Mouse (Mus musculus): ENCODE results near the gene Stk40. TPM values are rescaled to one million over a fixed set of nuclear protein-coding genes. Genes with fewer than 3 reads are reported as not detected.

Stk40 gene
- polyA plus RNA-seq (2012; ENCODE audit: insufficient read depth, insufficient read length, low replicate concordance, missing spikeins): not detected in 2 replicates

DNA sequence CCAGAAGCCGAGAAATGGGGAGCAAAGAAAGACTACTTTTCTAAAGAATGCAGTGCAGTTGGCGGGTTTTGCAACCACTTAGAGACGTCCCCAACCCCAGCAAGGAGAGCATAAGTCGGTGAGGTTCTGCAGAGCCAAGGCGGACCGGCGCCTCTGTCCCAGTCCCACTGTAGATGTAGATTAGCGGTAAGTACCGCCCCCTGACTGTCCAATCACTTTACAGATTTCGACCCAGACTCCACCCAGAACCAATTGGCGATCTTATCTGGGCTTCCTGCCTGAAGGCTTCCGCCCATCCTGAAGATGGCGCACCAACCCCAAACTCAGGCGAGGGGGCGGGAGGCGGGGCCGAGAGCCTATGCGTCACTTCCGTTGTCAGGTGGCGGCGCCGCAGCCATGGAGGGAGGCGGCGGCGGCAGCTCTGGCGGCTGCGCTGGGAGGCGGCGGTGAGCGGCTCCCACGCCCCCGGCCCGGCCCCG, at the start of gene Stk40:
Stk40 (plus strand) TSS at position 368 of the 479 bp plus-strand sequence.
- H3K4me1 ChIP-seq (ENCODE audit: control insufficient read depth, insufficient read depth, low read length): peaks cover 43% of the 10 kb centered on the region
- WGBS: 1% methylated on average over 33 of the region's 34 CpGs
- TF ChIP-seq CTCF (IDR thresholded peaks at IDR 0.05; ENCODE audit: insufficient read depth, low read depth, low read length): peak; percentile 36; the same call in 1 of the 2 replicates
- TF ChIP-seq POLR2A (IDR thresholded peaks at IDR 0.05; ENCODE audit: insufficient read depth, low read depth, low read length): peak; percentile 93
- peak within 1 kb of the TSS; percentile 70 for H3K4me3 ChIP-seq (ENCODE audit: insufficient read depth, low read depth, low read length)
- peak within 1 kb of the TSS; percentile 99 for H3K27ac ChIP-seq (ENCODE audit: insufficient read depth, low read depth, low read length)

DNA sequence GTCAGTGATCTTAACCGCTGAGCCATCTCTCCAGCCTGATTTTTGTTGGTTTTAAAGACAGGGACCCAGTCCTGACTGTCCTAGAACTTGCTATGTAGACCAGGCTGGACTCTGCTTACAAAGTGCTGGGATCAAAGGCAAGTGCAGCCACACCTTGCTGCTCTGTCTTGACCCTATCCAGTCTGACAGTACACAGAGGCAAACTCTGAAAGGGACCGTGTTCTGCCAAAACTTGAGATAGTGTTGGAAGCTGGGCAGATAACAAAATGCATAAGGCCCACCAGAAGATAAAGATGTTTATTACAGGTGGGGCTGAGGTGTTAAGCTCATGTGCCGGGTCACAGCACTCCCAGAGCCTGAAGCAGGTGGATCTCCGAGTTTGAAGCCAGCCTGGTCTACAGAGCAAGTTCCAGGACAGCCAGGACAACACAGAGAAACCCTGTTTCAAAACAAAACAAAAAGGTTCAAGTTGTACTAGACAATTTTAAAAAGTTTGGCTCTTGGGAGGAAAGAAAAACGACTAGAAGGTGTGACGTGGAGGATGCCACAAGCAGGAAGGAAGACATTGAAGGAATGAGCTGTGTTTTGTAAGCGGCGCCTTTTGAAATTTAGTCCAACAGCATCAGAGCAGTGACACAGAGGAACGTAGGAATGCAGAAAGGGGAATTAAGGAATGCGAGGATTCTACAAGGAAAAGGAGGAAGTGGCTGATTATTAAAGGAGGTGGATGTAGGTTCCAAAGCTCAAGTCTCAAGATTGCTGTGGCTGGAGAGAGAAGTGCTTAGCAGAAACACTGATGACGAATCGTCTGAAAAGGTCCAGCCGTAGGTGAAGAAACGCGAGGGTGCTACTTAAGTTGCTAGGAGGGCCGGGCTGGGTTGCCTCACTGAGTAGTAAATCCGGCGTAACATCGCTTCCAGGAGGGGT, 46.3 kb upstream of the Stk40 start:
- H3K27ac ChIP-seq (ENCODE audit: insufficient read depth, low read depth, low read length): no peak overlapping the region
- TF ChIP-seq POLR2A (IDR thresholded peaks at IDR 0.05; ENCODE audit: insufficient read depth, low read depth, low read length) (no peak), CTCF (IDR thresholded peaks at IDR 0.05; ENCODE audit: insufficient read depth, low read depth, low read length) (no peak)
- 17% methylated on average over 19 of the region's 19 CpGs for WGBS

GRCm38 (mm10) chr4:126058134-126058996, 45.4 kb upstream of the Stk40 start, which contains the start of gene Oscp1:
Gene Oscp1 (plus strand): TSS chr4:126058565.
- peak within 1 kb of the TSS; percentile 38; the same call in 1 of the 2 replicates for H3K27ac ChIP-seq (ENCODE audit: insufficient read depth, low read depth, low read length)
- peak within 1 kb of the TSS; percentile 82 for H3K4me3 ChIP-seq (ENCODE audit: insufficient read depth, low read depth, low read length)
- peaks cover 4% of the 10 kb centered on the region for H3K4me1 ChIP-seq (ENCODE audit: control insufficient read depth, insufficient read depth, low read length)
- under 1% methylated on average over 57 of the region's 57 CpGs for WGBS
- peak; percentile 33; the same call in 1 of the 2 replicates for TF ChIP-seq POLR2A (IDR thresholded peaks at IDR 0.05; ENCODE audit: insufficient read depth, low read depth, low read length)
- TF ChIP-seq CTCF (IDR thresholded peaks at IDR 0.05; ENCODE audit: insufficient read depth, low read depth, low read length): no peak

More for the DNA sequence above, 46.3 kb upstream of the Stk40 start:
- Histone ChIP-seq H3K4me1 (ENCODE audit: control insufficient read depth, insufficient read depth, low read length) (peaks cover 4% of the 10 kb centered on the region), H3K4me3 (ENCODE audit: insufficient read depth, low read depth, low read length) (peak overlapping the region; percentile 82)

DNA sequence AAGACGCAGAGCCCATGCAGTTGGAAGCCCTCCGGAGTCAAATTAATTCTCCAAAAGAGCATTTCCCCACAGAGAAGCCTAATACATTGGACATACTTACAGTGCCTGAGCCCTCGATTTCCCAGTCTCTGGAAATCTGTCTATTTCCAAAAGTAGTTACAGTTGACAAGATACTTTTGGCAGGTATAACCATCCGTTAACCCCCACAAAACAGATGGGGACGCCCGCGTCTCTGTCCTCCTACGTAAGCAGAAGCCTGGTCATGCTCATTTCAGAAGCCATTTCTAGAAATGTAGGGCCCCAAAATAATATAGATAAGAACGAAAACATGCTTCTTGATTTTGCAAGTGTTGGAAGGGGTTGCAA, 44.8 kb upstream of the Stk40 start:
- WGBS: 16% methylated on average over 9 of the region's 9 CpGs
- peaks cover 4% of the 10 kb centered on the region for H3K4me1 ChIP-seq (ENCODE audit: control insufficient read depth, insufficient read depth, low read length)
- peak overlapping the region; percentile 82 for H3K4me3 ChIP-seq (ENCODE audit: insufficient read depth, low read depth, low read length)
- TF ChIP-seq CTCF (IDR thresholded peaks at IDR 0.05; ENCODE audit: insufficient read depth, low read depth, low read length) (no peak), POLR2A (IDR thresholded peaks at IDR 0.05; ENCODE audit: insufficient read depth, low read depth, low read length) (no peak)
- no peak overlapping the region; the same call in 1 of the 2 replicates for H3K27ac ChIP-seq (ENCODE audit: insufficient read depth, low read depth, low read length)

- 57% methylated on average over 1 of the region's 1 CpGs for WGBS
- Histone ChIP-seq H3K27ac (ENCODE audit: insufficient read depth, low read depth, low read length) (no peak overlapping the region), H3K4me1 (ENCODE audit: control insufficient read depth, insufficient read depth, low read length) (peaks cover 4% of the 10 kb centered on the region), H3K4me3 (ENCODE audit: insufficient read depth, low read depth, low read length) (no peak overlapping the region)
- TF ChIP-seq CTCF (IDR thresholded peaks at IDR 0.05; ENCODE audit: insufficient read depth, low read depth, low read length) (no peak), POLR2A (IDR thresholded peaks at IDR 0.05; ENCODE audit: insufficient read depth, low read depth, low read length) (no peak)
Observed at GRCm38 (mm10) chr4:126062856-126063255, 40.9 kb upstream of the Stk40 start.

- Histone ChIP-seq H3K27ac (ENCODE audit: insufficient read depth, low read depth, low read length) (no peak overlapping the region), H3K4me1 (ENCODE audit: control insufficient read depth, insufficient read depth, low read length) (peaks cover 2% of the 10 kb centered on the region), H3K4me3 (ENCODE audit: insufficient read depth, low read depth, low read length) (no peak overlapping the region)
- WGBS: 87% methylated on average over 7 of the region's 7 CpGs
- TF ChIP-seq CTCF (IDR thresholded peaks at IDR 0.05; ENCODE audit: insufficient read depth, low read depth, low read length) (no peak), POLR2A (IDR thresholded peaks at IDR 0.05; ENCODE audit: insufficient read depth, low read depth, low read length) (no peak)
Observed at GRCm38 (mm10) chr4:126065241-126065640, 38.5 kb upstream of the Stk40 start.

DNA sequence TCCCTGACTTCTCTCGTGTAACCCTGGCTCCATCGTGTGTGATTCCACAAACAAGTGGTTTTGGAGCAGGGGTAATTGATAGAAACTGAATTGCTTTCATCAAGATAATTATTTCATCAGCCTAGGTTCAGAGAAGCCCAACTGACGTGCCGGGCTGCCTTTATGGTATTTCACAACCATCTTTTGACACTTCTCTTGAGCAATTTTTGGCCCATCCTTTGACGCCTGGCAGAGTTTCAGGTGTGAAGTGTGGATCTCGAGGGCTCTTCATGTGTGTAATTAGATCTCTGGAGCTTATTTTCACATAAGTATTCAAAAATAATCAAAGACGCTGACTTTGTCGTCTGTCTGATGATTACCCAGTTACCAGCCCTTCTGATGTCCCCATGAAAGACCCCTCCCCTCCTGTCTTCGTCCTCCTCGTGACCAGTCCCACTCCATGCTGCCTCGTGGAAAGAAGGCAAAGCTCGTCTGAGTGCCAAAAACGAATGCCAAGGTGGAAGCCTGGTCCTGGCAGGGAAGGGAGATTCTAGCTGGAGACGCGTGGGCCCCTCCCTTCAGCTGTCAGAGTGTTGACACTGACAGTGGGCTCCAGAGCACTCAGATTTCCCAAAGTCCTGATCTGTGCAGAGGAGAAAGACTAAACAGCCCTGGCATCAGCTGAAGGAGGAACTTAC, 36.2 kb upstream of the Stk40 start:
- Histone ChIP-seq H3K4me3 (ENCODE audit: insufficient read depth, low read depth, low read length) (no peak overlapping the region), H3K27ac (ENCODE audit: insufficient read depth, low read depth, low read length) (no peak overlapping the region), H3K4me1 (ENCODE audit: control insufficient read depth, insufficient read depth, low read length) (no peaks in the 10 kb centered on the region)
- TF ChIP-seq CTCF (IDR thresholded peaks at IDR 0.05; ENCODE audit: insufficient read depth, low read depth, low read length) (no peak), POLR2A (IDR thresholded peaks at IDR 0.05; ENCODE audit: insufficient read depth, low read depth, low read length) (no peak)
- 55% methylated on average over 15 of the region's 15 CpGs for WGBS

- 86% methylated on average over 6 of the region's 6 CpGs for WGBS
- TF ChIP-seq POLR2A (IDR thresholded peaks at IDR 0.05; ENCODE audit: insufficient read depth, low read depth, low read length) (no peak), CTCF (IDR thresholded peaks at IDR 0.05; ENCODE audit: insufficient read depth, low read depth, low read length) (no peak)
- Histone ChIP-seq H3K27ac (ENCODE audit: insufficient read depth, low read depth, low read length) (no peak overlapping the region), H3K4me3 (ENCODE audit: insufficient read depth, low read depth, low read length) (no peak overlapping the region), H3K4me1 (ENCODE audit: control insufficient read depth, insufficient read depth, low read length) (no peaks in the 10 kb centered on the region)
Observed at GRCm38 (mm10) chr4:126068842-126069241, 34.9 kb upstream of the Stk40 start.

All from olfactory bulb, adult 2 months (tissue).